Mouse (Mus musculus): ENCODE results near the gene H2-Eb1.

DNA sequence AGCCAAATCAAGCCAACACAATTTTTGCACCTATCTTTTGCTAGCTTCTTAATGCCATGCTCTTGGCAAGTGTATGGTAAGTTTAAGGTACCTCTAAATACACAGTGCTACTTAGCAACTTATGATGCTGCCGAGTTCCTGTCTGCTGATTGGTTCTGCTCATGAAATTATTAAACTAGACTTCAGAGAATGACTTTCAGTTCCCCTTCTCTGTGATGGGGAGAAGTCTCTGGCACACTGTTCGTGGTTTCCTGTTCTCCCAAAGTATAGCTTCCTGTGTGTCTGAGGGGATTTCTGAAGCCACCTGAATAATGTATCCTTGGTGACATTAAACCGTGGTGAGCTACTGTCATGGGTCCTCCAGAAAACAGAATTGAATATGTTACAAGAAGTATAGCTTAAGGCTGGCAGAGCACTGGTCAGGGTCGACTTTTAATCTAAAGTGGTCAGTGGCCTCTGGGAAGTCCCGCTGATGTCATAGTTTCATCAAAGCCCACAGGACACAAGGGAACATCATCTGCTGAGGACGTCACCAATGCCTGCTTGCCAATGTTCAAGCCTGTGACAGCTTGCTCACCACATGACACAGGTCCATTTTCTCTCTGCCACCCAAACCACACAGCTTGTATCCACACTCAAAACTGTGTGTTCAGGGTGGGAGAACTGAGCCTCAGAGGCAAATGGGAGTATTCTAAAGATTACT lies 42.1 kb downstream of the H2-Eb1 start:
- TF ChIP-seq POLR2A (IDR thresholded peaks at IDR 0.05; ENCODE audit: insufficient read length, low read depth) (no peak), MYOG (IDR thresholded peaks at IDR 0.05; ENCODE audit: control insufficient read depth in 1 of 3, insufficient read depth in 1 of 3, insufficient read length in 2 of 3, low read depth in 2 of 3) (no peak), POLR2AphosphoS2 (IDR thresholded peaks at IDR 0.05; ENCODE audit: insufficient read length, low read depth) (no peak), CEBPB (IDR thresholded peaks at IDR 0.05; ENCODE audit: insufficient read depth, poor library complexity, severe bottlenecking) (no peak), TCF12 (IDR thresholded peaks at IDR 0.05; ENCODE audit: insufficient read depth, poor library complexity, severe bottlenecking) (no peak), MAX (IDR thresholded peaks at IDR 0.05; ENCODE audit: low read depth) (no peak)

All from myocyte (in vitro differentiated cells).